8 mouse cellular contexts compared by ENCODE assay signal in genomic region chr15:82243742-82244114, GRCm38 (mm10). TPM values are rescaled to one million over a fixed set of nuclear protein-coding genes. Genes with fewer than 3 reads are reported as not detected.
DNase-seq lines count a peak whose midpoint lies in the region; ATAC-seq and TF ChIP-seq lines count a peak whose summit lies in the region.

No protein-coding gene starts in this region.

- WGBS in heart, adult 2 months: under 1% methylated on average over 12 of the region's 12 CpGs
- 5% methylated on average over 12 of the region's 12 CpGs for WGBS in forebrain, embryonic 12.5 days
- 4% methylated on average over 12 of the region's 12 CpGs for WGBS in liver, embryonic 16.5 days (ENCODE audit: insufficient replicate concordance)

- H3K9ac ChIP-seq in heart, adult 2 months (ENCODE audit: low read depth, low read length): peak overlapping the region; percentile 56
- H3K9ac ChIP-seq in forebrain, embryonic 12.5 days: peak overlapping the region; percentile 71
- H3K9ac ChIP-seq in liver, embryonic 16.5 days (ENCODE audit: low read depth, low read length): peak overlapping the region; percentile 84

- intact Hi-C loops in heart, adult 2 months (cut with DNase I): no loop called here
- intact Hi-C loops in heart, postnatal 14 days (cut with DNase I): no loop called here

- no peaks in the 10 kb centered on the region for H3K79me2 ChIP-seq in heart, adult 2 months (replicated peaks; ENCODE audit: control insufficient read depth, insufficient read depth, low read length)

- no peak for TF ChIP-seq EP300 in heart, adult 2 months (IDR thresholded peaks at IDR 0.05; ENCODE audit: insufficient read depth, low read depth, low read length)

- no peaks in the 10 kb centered on the region for H3K36me3 ChIP-seq in heart, adult 2 months (ENCODE audit: control insufficient read depth, insufficient read depth, low read length)
- 0 out of 2 replicates have a peak, but pooled peaks cover 6% of the 10 kb centered on the region for H3K36me3 ChIP-seq in forebrain, embryonic 12.5 days (replicated peaks)
- H3K36me3 ChIP-seq in liver, embryonic 16.5 days (ENCODE audit: control insufficient read depth, insufficient read depth): no peaks in the 10 kb centered on the region

- TF ChIP-seq CTCF in heart, adult 2 months (IDR thresholded peaks at IDR 0.05): no peak

- no peak overlapping the region for H3K27ac ChIP-seq in heart, adult 2 months
- H3K27ac ChIP-seq in forebrain, embryonic 12.5 days: peak overlapping the region; percentile 95; the same call in 1 of the 2 replicates
- peak overlapping the region; percentile 86 for H3K27ac ChIP-seq in liver, embryonic 16.5 days (ENCODE audit: low read length)

- TF ChIP-seq POLR2A in heart, adult 2 months (IDR thresholded peaks at IDR 0.05; ENCODE audit: insufficient read depth, low read depth, low read length): no peak

- H3K9me3 ChIP-seq in forebrain, embryonic 12.5 days: no peaks in the 10 kb centered on the region
- no peaks in the 10 kb centered on the region for H3K9me3 ChIP-seq in liver, embryonic 16.5 days (replicated peaks; ENCODE audit: control insufficient read depth, low read length)

- H3K4me3 ChIP-seq in heart, adult 2 months: peak overlapping the region; percentile 71
- peak overlapping the region; percentile 65 for H3K4me3 ChIP-seq in forebrain, embryonic 12.5 days (replicated peaks)
- H3K4me3 ChIP-seq in liver, embryonic 16.5 days (ENCODE audit: low read depth, low read length): peak overlapping the region; percentile 78

- peak overlapping the region; percentile 85 for H3K4me2 ChIP-seq in forebrain, embryonic 12.5 days
- H3K4me2 ChIP-seq in liver, embryonic 16.5 days (ENCODE audit: low read depth, low read length): peak overlapping the region; percentile 96

- 0 out of 2 replicates have a peak, but pooled peaks cover 2% of the 10 kb centered on the region for H3K4me1 ChIP-seq in heart, adult 2 months (ENCODE audit: control insufficient read depth, insufficient read depth, low read length)
- peaks cover 10% of the 10 kb centered on the region for H3K4me1 ChIP-seq in forebrain, embryonic 12.5 days
- peaks cover 11% of the 10 kb centered on the region for H3K4me1 ChIP-seq in liver, embryonic 16.5 days (ENCODE audit: control insufficient read depth, low read depth, low read length)

- no peak for DNase-seq in heart, adult 2 months
- no peak for DNase-seq in heart, postnatal 14 days
- DNase-seq in spleen, postnatal 14 days (ENCODE audit: low spot score in 2 of 2): no peak
- DNase-seq in ovary, postnatal 10 days (ENCODE audit: low spot score): no peak
- DNase-seq in right cerebral cortex, postnatal 10 days (ENCODE audit: low spot score in 2 of 2): no peak

- ATAC-seq in CD4-positive, CD25-positive, alpha-beta regulatory T cell, adult 4 months: peak; percentile 3
- ATAC-seq in forebrain, embryonic 12.5 days (ENCODE audit: low FRiP score): no peak; the same call in 1 of the 2 replicates
- no peak for ATAC-seq in liver, embryonic 16.5 days (ENCODE audit: low read depth)

- no peaks in the 10 kb centered on the region for H3K27me3 ChIP-seq in heart, adult 2 months (ENCODE audit: control insufficient read depth, insufficient read depth, low read length)
- no peaks in the 10 kb centered on the region for H3K27me3 ChIP-seq in forebrain, embryonic 12.5 days
- H3K27me3 ChIP-seq in liver, embryonic 16.5 days (ENCODE audit: control insufficient read depth, insufficient read depth, low read depth, low read length): no peaks in the 10 kb centered on the region

RNA-seq across cellular contexts. Expression of gene Cenpm, which starts 0.8 kb away (rescaled TPM):
- under 1 TPM; 0.39 to 0.42 TPM for total RNA-seq in heart, adult 2 months (2021)
- polyA plus RNA-seq in heart, adult 2 months (2012; rRNA removed): 0.76 and 1.7 TPM in 2 replicates
- 1 to 10 TPM; 1.9 to 3.2 TPM for total RNA-seq in heart, postnatal 14 days (2021)
- polyA plus RNA-seq in CD4-positive, CD25-positive, alpha-beta regulatory T cell, adult 4 months (2017; shearing (Covaris generic)): 10 to 100 TPM in 1 of 2 experiments, 1 to 10 TPM in 1; 6.7 to 18.5 TPM
- 81.3 and 86.4 TPM in 2 replicates for polyA plus RNA-seq in forebrain, embryonic 12.5 days (2016; fragmentation: Nextera tagmentation; extraction: Ambion mirVana)
- polyA plus RNA-seq in liver, embryonic 16.5 days (2015; fragmentation: Nextera tagmentation; extraction: Ambion mirVana): 27.1 and 31.0 TPM in 2 replicates

RNA-seq across cellular contexts. Expression of gene 1500009C09Rik, which starts 8.5 kb away (rescaled TPM):
- total RNA-seq in heart, adult 2 months (2021): not detected
- 0.08 TPM in 1 of 2 replicates, not detected in the other for polyA plus RNA-seq in heart, adult 2 months (2012; rRNA removed)
- not detected for total RNA-seq in heart, postnatal 14 days (2021)
- polyA plus RNA-seq in CD4-positive, CD25-positive, alpha-beta regulatory T cell, adult 4 months (2017; shearing (Covaris generic)): not detected
- 3.9 and 4.7 TPM in 2 replicates for polyA plus RNA-seq in forebrain, embryonic 12.5 days (2016; fragmentation: Nextera tagmentation; extraction: Ambion mirVana)
- not detected in 2 replicates for polyA plus RNA-seq in liver, embryonic 16.5 days (2015; fragmentation: Nextera tagmentation; extraction: Ambion mirVana)

RNA-seq across cellular contexts. Expression of gene Tnfrsf13c, which starts 19.6 kb away (rescaled TPM):
- total RNA-seq in heart, adult 2 months (2021): under 1 TPM; 0.16 to 0.18 TPM
- 0.44 and 0.86 TPM in 2 replicates for polyA plus RNA-seq in heart, adult 2 months (2012; rRNA removed)
- total RNA-seq in heart, postnatal 14 days (2021): under 1 TPM; 0.24 TPM
- polyA plus RNA-seq in CD4-positive, CD25-positive, alpha-beta regulatory T cell, adult 4 months (2017; shearing (Covaris generic)): 10 to 100 TPM in 1 of 2 experiments, 1 to 10 TPM in 1; 2.2 to 10.5 TPM
- polyA plus RNA-seq in forebrain, embryonic 12.5 days (2016; fragmentation: Nextera tagmentation; extraction: Ambion mirVana): 0.24 and 0.29 TPM in 2 replicates
- 0.40 and 0.93 TPM in 2 replicates for polyA plus RNA-seq in liver, embryonic 16.5 days (2015; fragmentation: Nextera tagmentation; extraction: Ambion mirVana)

RNA-seq across cellular contexts. Expression of gene Sept3, which starts 31.0 kb away (rescaled TPM):
- total RNA-seq in heart, adult 2 months (2021): under 1 TPM; 0.39 to 0.44 TPM
- polyA plus RNA-seq in heart, adult 2 months (2012; rRNA removed): 0.43 and 0.85 TPM in 2 replicates
- under 1 TPM; 0.17 to 0.24 TPM for total RNA-seq in heart, postnatal 14 days (2021)
- not detected for polyA plus RNA-seq in CD4-positive, CD25-positive, alpha-beta regulatory T cell, adult 4 months (2017; shearing (Covaris generic))
- 223 and 233 TPM in 2 replicates for polyA plus RNA-seq in forebrain, embryonic 12.5 days (2016; fragmentation: Nextera tagmentation; extraction: Ambion mirVana)
- 0.32 TPM in 1 of 2 replicates, not detected in the other for polyA plus RNA-seq in liver, embryonic 16.5 days (2015; fragmentation: Nextera tagmentation; extraction: Ambion mirVana)

RNA-seq across cellular contexts. Expression of gene Shisa8, which starts 31.1 kb away (rescaled TPM):
- total RNA-seq in heart, adult 2 months (2021): under 1 TPM; 0.13 to 0.23 TPM
- 0.15 and 0.21 TPM in 2 replicates for polyA plus RNA-seq in heart, adult 2 months (2012; rRNA removed)
- under 1 TPM; 0.14 to 0.34 TPM for total RNA-seq in heart, postnatal 14 days (2021)
- not detected for polyA plus RNA-seq in CD4-positive, CD25-positive, alpha-beta regulatory T cell, adult 4 months (2017; shearing (Covaris generic))
- 0.90 and 2.4 TPM in 2 replicates for polyA plus RNA-seq in forebrain, embryonic 12.5 days (2016; fragmentation: Nextera tagmentation; extraction: Ambion mirVana)
- polyA plus RNA-seq in liver, embryonic 16.5 days (2015; fragmentation: Nextera tagmentation; extraction: Ambion mirVana): 0.11 TPM in 2 replicates
